Mouse (Mus musculus) liver, postnatal 0 days (tissue): ENCODE measurements around the gene Atg3. TPM values are rescaled to one million over a fixed set of nuclear protein-coding genes. Genes with fewer than 3 reads are reported as not detected.

Experiments used
- ATAC-seq: fragments of 200-750 bp; cut with Nextera tagmentation; 2 replicates; pipeline ENCODE4 v1.8.0; 2017; ENCODE audit warnings: mild to moderate bottlenecking, moderate library complexity
- DNase-seq: peaks from one replicate; pipeline ENCODE4 v3.0.0-alpha.2; 2016
- H3K27ac ChIP-seq: fragments of 300-500 bp; sonication (generic); 2 replicates; pipeline ENCODE4 v1.5.1; 2014; ENCODE audit warnings: antibody characterized with exemption, moderate library complexity, mild to moderate bottlenecking, low read depth
- H3K27me3 ChIP-seq: fragments of 300-500 bp; sonication (generic); 2 replicates; pipeline ENCODE4 v1.6.1; 2014; ENCODE audit warnings: low read length, control low read depth, mixed read lengths; ENCODE audit not compliant: insufficient read depth
- H3K36me3 ChIP-seq: fragments of 300-500 bp; sonication (generic); replicated peaks from 2 replicates; pipeline ENCODE4 v1.6.1; 2014; ENCODE audit warnings: mild to moderate bottlenecking, control low read depth, low read length, moderate library complexity, mixed read lengths; ENCODE audit not compliant: insufficient read depth
- H3K4me1 ChIP-seq: fragments of 300-500 bp; sonication (generic); 2 replicates; pipeline ENCODE4 v1.6.1; 2014; ENCODE audit warnings: antibody characterized with exemption, mild to moderate bottlenecking, control low read depth; ENCODE audit not compliant: insufficient read depth
- H3K4me2 ChIP-seq: fragments of 300-500 bp; sonication (generic); 2 replicates; pipeline ENCODE4 v1.6.1; 2014; ENCODE audit warnings: low read depth, mild to moderate bottlenecking, low read length, moderate library complexity, mixed read lengths
- H3K4me3 ChIP-seq: fragments of 300-500 bp; sonication (generic); 2 replicates; pipeline ENCODE4 v1.5.1; 2014; ENCODE audit warnings: low read depth, low read length
- H3K9ac ChIP-seq: fragments of 300-500 bp; sonication (generic); replicated peaks from 2 replicates; pipeline ENCODE4 v1.6.1; 2014; ENCODE audit warnings: mild to moderate bottlenecking, moderate library complexity
- H3K9me3 ChIP-seq: fragments of 300-500 bp; sonication (generic); 2 replicates; pipeline ENCODE4 v1.6.1; 2016; ENCODE audit warnings: mild to moderate bottlenecking, control low read depth, low read length, mixed read lengths
- CTCF ChIP-seq: sonication (generic); IDR thresholded peaks from 2 replicates; pipeline ENCODE4 v1.5.1; 2016; ENCODE audit warnings: antibody characterized with exemption, low read depth
- EP300 ChIP-seq: IDR thresholded peaks from 2 replicates; pipeline ENCODE4 v1.6.1; 2016; ENCODE audit warnings: antibody characterized with exemption, low read depth, mild to moderate bottlenecking
- WGBS: fragments of 180-500 bp; shearing (Covaris S2); extraction: QIAGEN DNeasy Blood & Tissue Kit; methylation state at CpG from one replicate; pipeline ENCODE4 v1.1.7; 2014; ENCODE audit not compliant: insufficient replicate concordance; 5-methylcytosine and 5-hydroxymethylcytosine counted together
- polyA plus RNA-seq: library from polyadenylated mRNA; unstranded; fragments of >200 nt; fragmentation: Nextera tagmentation; extraction: Ambion mirVana; gene quantifications from 2 replicates; pipeline ENCODE4 v1.2.1, GENCODE M21; 2015

Atg3 gene
- polyA plus RNA-seq, 1 experiment from 2014 or later, result 28.4 TPM

- DNase-seq (no peak), ATAC-seq (no peak)
- Histone ChIP-seq H3K4me3 (no peak overlapping the region), H3K4me1 (no peaks in the 10 kb centered on the region), H3K4me2 (no peak overlapping the region), H3K27ac (no peak overlapping the region), H3K27me3 (no peaks in the 10 kb centered on the region), H3K9me3 (no peaks in the 10 kb centered on the region), H3K9ac (no peak overlapping the region), H3K36me3 (no peaks in the 10 kb centered on the region)
- 66% methylated on average over 9 of the region's 9 CpGs for WGBS
- no peak for TF ChIP-seq EP300
- no peak for TF ChIP-seq CTCF
Measured at GRCm38 (mm10) chr16:45124230-45125203, 34.1 kb upstream of the Atg3 start.

GRCm38 (mm10) chr16:45127936-45128710, 30.5 kb upstream of the Atg3 start:
- H3K4me1 ChIP-seq, result no peaks in the 10 kb centered on the region
- H3K9ac ChIP-seq, result no peak overlapping the region
- no peak overlapping the region for H3K4me2 ChIP-seq
- WGBS, result 80% methylated on average over 2 of the region's 2 CpGs
- H3K27me3 ChIP-seq, result no peaks in the 10 kb centered on the region
- no peaks in the 10 kb centered on the region for H3K36me3 ChIP-seq
- DNase-seq, result no peak
- H3K9me3 ChIP-seq, result no peaks in the 10 kb centered on the region
- no peak overlapping the region for H3K27ac ChIP-seq
- H3K4me3 ChIP-seq, result no peak overlapping the region
- TF ChIP-seq EP300 (no peak), CTCF (no peak)
- ATAC-seq, result no peak

- TF ChIP-seq EP300 (no peak), CTCF (peak; percentile 25)
- ATAC-seq, result no peak
- Histone ChIP-seq H3K9ac (no peak overlapping the region), H3K27me3 (no peaks in the 10 kb centered on the region), H3K36me3 (peaks cover 40% of the 10 kb centered on the region), H3K9me3 (no peaks in the 10 kb centered on the region), H3K4me1 (no peaks in the 10 kb centered on the region), H3K4me3 (no peak overlapping the region), H3K27ac (no peak overlapping the region), H3K4me2 (no peak overlapping the region)
- 88% methylated on average over 5 of the region's 5 CpGs for WGBS
- no peak for DNase-seq
Measured at GRCm38 (mm10) chr16:45141711-45142110, 16.9 kb upstream of the Atg3 start.

GRCm38 (mm10) chr16:45142565-45142964, 16.0 kb upstream of the Atg3 start:
- Histone ChIP-seq H3K4me2 (no peak overlapping the region), H3K9ac (no peak overlapping the region), H3K36me3 (peaks cover 45% of the 10 kb centered on the region), H3K4me1 (no peaks in the 10 kb centered on the region), H3K9me3 (no peaks in the 10 kb centered on the region), H3K27ac (no peak overlapping the region), H3K4me3 (no peak overlapping the region), H3K27me3 (no peaks in the 10 kb centered on the region)
- 68% methylated on average over 5 of the region's 5 CpGs for WGBS
- ATAC-seq, result peak; percentile 55; the same call in 1 of the 2 replicates
- TF ChIP-seq CTCF (peak; percentile 54), EP300 (no peak)
- no peak for DNase-seq

- H3K27me3 ChIP-seq, result no peaks in the 10 kb centered on the region
- H3K4me3 ChIP-seq, result no peak overlapping the region
- ATAC-seq, result no peak
- H3K4me2 ChIP-seq, result no peak overlapping the region
- no peaks in the 10 kb centered on the region for H3K4me1 ChIP-seq
- WGBS, result 73% methylated on average over 6 of the region's 6 CpGs
- no peaks in the 10 kb centered on the region for H3K9me3 ChIP-seq
- H3K9ac ChIP-seq, result no peak overlapping the region
- DNase-seq, result no peak
- peaks cover 45% of the 10 kb centered on the region for H3K36me3 ChIP-seq
- TF ChIP-seq CTCF (no peak), EP300 (no peak)
- H3K27ac ChIP-seq, result peak overlapping the region; percentile 46
Measured at GRCm38 (mm10) chr16:45145119-45145518, 13.5 kb upstream of the Atg3 start.

- Histone ChIP-seq H3K36me3 (peaks cover 45% of the 10 kb centered on the region), H3K4me1 (no peaks in the 10 kb centered on the region), H3K4me2 (no peak overlapping the region), H3K9me3 (no peaks in the 10 kb centered on the region), H3K27ac (no peak overlapping the region), H3K9ac (no peak overlapping the region), H3K27me3 (no peaks in the 10 kb centered on the region), H3K4me3 (no peak overlapping the region)
- TF ChIP-seq CTCF (no peak), EP300 (peak; percentile 51; the same call in 1 of the 2 replicates)
- WGBS, result 69% methylated on average over 10 of the region's 10 CpGs
- DNase-seq (no peak), ATAC-seq (peak; percentile 57)
Measured at GRCm38 (mm10) chr16:45148488-45149082, 10.0 kb upstream of the Atg3 start.
